Mouse (Mus musculus) embryonic facial prominence, embryonic 11.5 days (tissue): ENCODE results near the gene Vat1l. TPM values are rescaled to one million over a fixed set of nuclear protein-coding genes. Genes with fewer than 3 reads are reported as not detected.

ENCODE experiments used
- ATAC-seq: fragments of 200-750 bp; cut with Nextera tagmentation; replicated peaks from 2 replicates; pipeline ENCODE4 v1.8.0; 2017; ENCODE audit warnings: low read depth; ENCODE audit not compliant: insufficient number of reproducible peaks, low FRiP score, low TSS enrichment
- DNase-seq: peaks from one replicate; pipeline ENCODE4 v3.0.0-alpha.2; 2015; ENCODE audit warnings: low spot score
- H3K27ac ChIP-seq: fragments of 300-500 bp; sonication (generic); replicated peaks from 2 replicates; pipeline ENCODE4 v1.5.1; 2014; ENCODE audit warnings: mild to moderate bottlenecking, low read depth, low read length, control low read depth
- H3K27me3 ChIP-seq: fragments of 300-500 bp; sonication (generic); 2 replicates; pipeline ENCODE4 v1.6.1; 2014; ENCODE audit warnings: mild to moderate bottlenecking, low read length, moderate library complexity, mixed read lengths; ENCODE audit not compliant: control insufficient read depth, insufficient read depth
- H3K36me3 ChIP-seq: fragments of 300-500 bp; sonication (generic); replicated peaks from 2 replicates; pipeline ENCODE4 v1.6.1; 2014; ENCODE audit warnings: low read depth, mild to moderate bottlenecking, low read length, moderate library complexity, mixed read lengths; ENCODE audit not compliant: control insufficient read depth, insufficient read depth
- H3K4me1 ChIP-seq: fragments of 300-500 bp; sonication (generic); 2 replicates; pipeline ENCODE4 v1.6.1; 2014; ENCODE audit warnings: low read length, mixed read lengths; ENCODE audit not compliant: control insufficient read depth, insufficient read depth
- H3K4me2 ChIP-seq: fragments of 300-500 bp; sonication (generic); 2 replicates; pipeline ENCODE4 v1.6.1; 2014; ENCODE audit warnings: low read depth, mild to moderate bottlenecking, control low read depth, low read length, moderate library complexity
- H3K4me3 ChIP-seq: fragments of 300-500 bp; sonication (generic); 2 replicates; pipeline ENCODE4 v1.5.1; 2014; ENCODE audit warnings: low read depth, low read length, control low read depth
- H3K9ac ChIP-seq: fragments of 300-500 bp; sonication (generic); replicated peaks from 2 replicates; pipeline ENCODE4 v1.6.1; 2014; ENCODE audit warnings: mild to moderate bottlenecking, control low read depth, low read length
- H3K9me3 ChIP-seq: fragments of 300-500 bp; sonication (generic); replicated peaks from 2 replicates; pipeline ENCODE4 v1.6.1; 2016; ENCODE audit warnings: mild to moderate bottlenecking, low read length, inconsistent platforms, mixed read lengths; ENCODE audit not compliant: control insufficient read depth
- WGBS: fragments of 180-500 bp; shearing (Covaris S2); extraction: QIAGEN DNeasy Blood & Tissue Kit; methylation state at CpG from one replicate; pipeline ENCODE4 v1.1.7; 2014; 5-methylcytosine and 5-hydroxymethylcytosine counted together
- polyA plus RNA-seq: library from polyadenylated mRNA; unstranded; fragments of >200 nt; fragmentation: Nextera tagmentation; extraction: Ambion mirVana; gene quantifications from 2 replicates; pipeline ENCODE4 v1.2.1, GENCODE M21; 2014

The Vat1l gene
- polyA plus RNA-seq, 1 experiment from 2014 or later = 7.0 TPM

DNA sequence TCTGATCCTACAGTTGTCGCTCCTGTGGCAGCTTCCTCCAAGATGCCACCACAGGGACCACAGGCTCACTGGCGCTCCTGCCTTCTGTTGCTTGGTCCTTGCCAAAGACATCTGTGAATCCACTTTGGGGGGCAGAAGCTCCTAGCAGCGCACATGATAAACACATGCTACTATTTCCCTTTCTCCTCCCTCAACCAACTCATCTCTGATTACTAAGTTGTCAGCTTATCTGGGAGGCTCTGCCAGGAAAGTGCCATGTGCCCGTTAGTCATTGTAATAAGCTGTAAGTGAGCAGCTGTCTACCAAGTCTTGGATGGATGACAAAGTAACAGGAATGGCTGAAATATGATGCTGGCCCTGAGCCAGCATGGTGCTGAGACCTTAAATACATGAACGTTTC lies 100.9 kb downstream of the Vat1l start:
- 73% methylated on average over 5 of the region's 5 CpGs for WGBS
- ATAC-seq = no peak
- no peaks in the 10 kb centered on the region for H3K9me3 ChIP-seq
- H3K4me3 ChIP-seq = no peak overlapping the region
- no peaks in the 10 kb centered on the region for H3K27me3 ChIP-seq
- no peaks in the 10 kb centered on the region for H3K36me3 ChIP-seq
- H3K9ac ChIP-seq = no peak overlapping the region
- H3K4me2 ChIP-seq = no peak overlapping the region
- no peak overlapping the region for H3K27ac ChIP-seq
- no peaks in the 10 kb centered on the region for H3K4me1 ChIP-seq
- DNase-seq = no peak

DNA sequence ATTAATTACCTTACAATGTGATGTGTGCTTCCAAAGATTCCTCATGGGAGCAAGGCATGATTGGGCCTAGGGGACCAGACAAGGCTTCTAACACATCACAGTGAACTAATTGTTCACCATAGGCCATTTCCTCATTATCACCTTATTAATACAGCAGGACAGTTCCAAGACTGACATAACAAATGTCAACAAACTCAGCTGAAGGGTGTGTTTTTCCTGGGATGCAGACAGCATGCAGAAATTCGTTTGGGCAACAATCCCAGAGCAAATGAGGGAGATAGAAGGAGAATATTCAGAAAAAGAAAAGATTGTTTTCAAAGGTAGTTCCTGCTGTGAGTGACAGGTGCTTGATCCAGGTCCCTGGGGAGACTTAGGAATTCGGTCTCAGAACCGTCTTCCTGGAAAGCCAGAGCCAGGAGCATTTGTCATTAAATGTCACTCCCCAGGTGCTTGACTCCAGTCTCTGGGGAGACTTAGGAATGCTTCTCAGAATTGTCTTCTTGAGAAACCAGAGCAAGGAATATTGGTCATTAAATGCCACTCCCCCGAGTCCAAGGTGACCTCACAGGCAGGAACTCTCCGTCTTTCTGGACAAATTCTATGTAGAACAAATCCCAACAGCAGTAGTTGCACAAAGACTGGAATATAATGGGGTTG lies 109.4 kb downstream of the Vat1l start:
- H3K9me3 ChIP-seq = no peaks in the 10 kb centered on the region
- ATAC-seq (no peak), DNase-seq (no peak)
- no peak overlapping the region for H3K4me2 ChIP-seq
- H3K27me3 ChIP-seq = no peaks in the 10 kb centered on the region
- 39% methylated on average over 5 of the region's 5 CpGs for WGBS
- H3K4me3 ChIP-seq = no peak overlapping the region
- no peaks in the 10 kb centered on the region for H3K4me1 ChIP-seq
- H3K27ac ChIP-seq = no peak overlapping the region
- no peaks in the 10 kb centered on the region for H3K36me3 ChIP-seq
- H3K9ac ChIP-seq = no peak overlapping the region

DNA sequence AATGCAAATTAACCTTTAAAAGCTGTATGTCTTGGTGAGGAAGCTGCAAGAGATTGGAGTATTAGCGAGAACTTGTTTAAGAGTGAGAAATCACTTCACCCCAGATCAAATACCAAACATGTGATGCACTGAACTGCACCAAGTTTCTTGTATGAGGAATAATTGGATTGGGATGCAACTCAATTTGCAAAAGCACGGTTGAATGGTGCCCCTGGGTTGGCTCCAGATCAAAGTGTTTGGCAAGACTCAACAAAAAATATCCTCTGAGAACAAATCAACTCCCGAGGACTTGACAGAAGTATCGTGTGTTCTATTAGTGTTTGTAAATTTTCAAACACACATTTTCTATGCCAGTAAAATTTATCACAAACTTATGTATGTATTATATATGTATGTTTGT lies 112.7 kb downstream of the Vat1l start:
- no peak overlapping the region for H3K27ac ChIP-seq
- H3K4me1 ChIP-seq = no peaks in the 10 kb centered on the region
- DNase-seq (no peak), ATAC-seq (no peak)
- H3K9me3 ChIP-seq = no peaks in the 10 kb centered on the region
- no peak overlapping the region for H3K4me2 ChIP-seq
- H3K27me3 ChIP-seq = no peaks in the 10 kb centered on the region
- H3K4me3 ChIP-seq = no peak overlapping the region
- whole genome bisulfite sequencing = 84% methylated on average over 4 of the region's 4 CpGs
- no peaks in the 10 kb centered on the region for H3K36me3 ChIP-seq
- H3K9ac ChIP-seq = no peak overlapping the region

DNA sequence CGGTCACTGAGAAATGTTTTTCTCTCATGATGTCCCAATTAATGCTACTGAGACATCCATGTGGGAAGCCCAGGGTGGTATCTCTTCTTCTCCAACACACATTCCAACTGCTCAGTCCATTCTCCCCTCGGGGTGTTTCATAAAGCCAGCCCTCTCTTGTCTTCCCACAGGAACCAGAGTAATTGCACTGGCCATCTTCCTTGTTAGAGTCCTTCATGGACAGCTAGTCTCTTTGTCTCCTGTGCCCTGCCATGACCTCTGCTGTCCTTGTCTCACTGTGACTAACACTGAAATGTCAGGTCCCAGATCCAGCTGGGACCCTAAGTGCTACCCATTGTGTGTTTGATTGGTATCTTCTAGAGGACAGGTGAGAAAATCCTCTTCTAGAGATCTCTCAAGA lies 116.7 kb downstream of the Vat1l start:
- no peak overlapping the region for H3K9ac ChIP-seq
- DNase-seq (no peak), ATAC-seq (no peak)
- H3K4me1 ChIP-seq = no peaks in the 10 kb centered on the region
- WGBS = 72% methylated on average over 2 of the region's 2 CpGs
- no peaks in the 10 kb centered on the region for H3K36me3 ChIP-seq
- no peaks in the 10 kb centered on the region for H3K9me3 ChIP-seq
- no peak overlapping the region for H3K4me3 ChIP-seq
- H3K27me3 ChIP-seq = no peaks in the 10 kb centered on the region
- H3K27ac ChIP-seq = no peak overlapping the region
- H3K4me2 ChIP-seq = no peak overlapping the region

DNA sequence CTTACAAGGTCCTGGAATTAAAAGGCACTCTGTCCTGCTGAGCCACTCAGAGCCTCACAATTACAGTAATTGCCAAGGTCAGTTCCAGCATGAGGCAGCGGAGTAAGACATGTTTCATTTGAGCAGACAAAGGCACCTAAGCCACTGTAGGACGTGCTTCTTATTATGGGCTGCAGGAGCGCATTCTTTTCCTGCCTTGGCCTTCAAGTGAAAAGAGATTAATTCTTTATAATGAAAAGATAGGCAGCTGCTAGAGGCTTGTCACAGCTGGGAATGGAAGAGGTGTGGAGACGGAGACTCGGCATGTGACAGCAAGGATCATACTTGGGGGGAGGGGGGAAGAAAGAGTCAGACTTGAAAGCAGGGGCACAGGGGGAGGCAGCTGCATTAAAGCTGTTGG lies 126.5 kb downstream of the Vat1l start:
- no peak overlapping the region for H3K4me3 ChIP-seq
- peak; percentile 57; the same call in 1 of the 2 replicates for ATAC-seq
- no peaks in the 10 kb centered on the region for H3K9me3 ChIP-seq
- WGBS = 33% methylated on average over 5 of the region's 5 CpGs
- DNase-seq = peak; percentile 24
- no peaks in the 10 kb centered on the region for H3K27me3 ChIP-seq
- H3K27ac ChIP-seq = no peak overlapping the region; the same call in 1 of the 2 replicates
- no peaks in the 10 kb centered on the region for H3K36me3 ChIP-seq
- H3K9ac ChIP-seq = no peak overlapping the region
- no peak overlapping the region for H3K4me2 ChIP-seq
- peaks cover 5% of the 10 kb centered on the region; the same call in 1 of the 2 replicates for H3K4me1 ChIP-seq

DNA sequence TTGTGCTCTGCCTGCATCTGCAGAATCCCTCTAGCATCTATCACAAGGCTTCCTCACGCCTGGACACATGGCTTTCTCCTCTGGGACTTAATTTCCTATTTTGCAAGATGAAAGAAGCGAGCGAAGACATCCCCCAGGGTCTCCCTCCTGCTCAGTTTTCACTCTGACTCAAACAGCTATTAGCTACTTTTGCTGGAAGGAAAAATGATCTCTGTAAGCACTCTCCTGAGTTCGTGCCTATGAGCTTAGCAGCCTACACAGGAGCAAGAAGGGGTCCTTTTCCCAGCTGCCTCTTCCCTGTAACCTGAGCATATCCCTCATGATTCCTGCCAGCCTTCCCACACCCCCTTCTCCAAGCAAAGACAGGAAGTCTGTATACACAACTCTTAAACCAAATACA lies 127.5 kb downstream of the Vat1l start:
- ATAC-seq (peak; percentile 82), DNase-seq (peak; percentile 63)
- H3K9me3 ChIP-seq = no peaks in the 10 kb centered on the region
- peak overlapping the region; percentile 67; the same call in 1 of the 2 replicates for H3K27ac ChIP-seq
- no peaks in the 10 kb centered on the region for H3K36me3 ChIP-seq
- no peak overlapping the region for H3K4me3 ChIP-seq
- no peak overlapping the region for H3K9ac ChIP-seq
- 17% methylated on average over 4 of the region's 4 CpGs for WGBS
- peaks cover 5% of the 10 kb centered on the region; the same call in 1 of the 2 replicates for H3K4me1 ChIP-seq
- H3K4me2 ChIP-seq = no peak overlapping the region
- no peaks in the 10 kb centered on the region for H3K27me3 ChIP-seq

DNA sequence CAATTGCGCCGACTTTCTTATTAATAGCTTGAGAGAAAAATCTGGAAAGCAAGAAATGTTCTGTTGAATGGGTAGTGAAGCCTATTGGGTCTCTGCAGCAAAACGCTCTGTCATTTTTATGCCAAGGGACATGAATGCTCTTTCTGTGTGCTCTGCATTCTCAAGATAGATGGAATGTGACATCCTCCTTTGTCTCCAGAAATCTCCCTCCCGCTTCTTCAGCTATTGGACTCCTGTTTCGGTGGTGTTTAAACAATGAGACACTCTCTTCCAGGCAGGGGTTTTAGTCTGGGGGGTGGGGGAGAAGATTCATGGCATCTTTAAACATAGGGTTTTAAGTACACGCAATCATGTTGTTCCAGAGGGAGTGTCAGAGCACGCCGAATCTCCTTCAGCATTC lies 130.3 kb downstream of the Vat1l start:
- WGBS = 53% methylated on average over 8 of the region's 8 CpGs
- no peak for DNase-seq
- no peak for ATAC-seq
- H3K27me3 ChIP-seq = no peaks in the 10 kb centered on the region
- H3K9ac ChIP-seq = no peak overlapping the region
- H3K36me3 ChIP-seq = no peaks in the 10 kb centered on the region
- no peak overlapping the region for H3K4me2 ChIP-seq
- H3K9me3 ChIP-seq = no peaks in the 10 kb centered on the region
- no peak overlapping the region for H3K27ac ChIP-seq
- H3K4me1 ChIP-seq = peaks cover 5% of the 10 kb centered on the region; the same call in 1 of the 2 replicates
- no peak overlapping the region for H3K4me3 ChIP-seq

DNA sequence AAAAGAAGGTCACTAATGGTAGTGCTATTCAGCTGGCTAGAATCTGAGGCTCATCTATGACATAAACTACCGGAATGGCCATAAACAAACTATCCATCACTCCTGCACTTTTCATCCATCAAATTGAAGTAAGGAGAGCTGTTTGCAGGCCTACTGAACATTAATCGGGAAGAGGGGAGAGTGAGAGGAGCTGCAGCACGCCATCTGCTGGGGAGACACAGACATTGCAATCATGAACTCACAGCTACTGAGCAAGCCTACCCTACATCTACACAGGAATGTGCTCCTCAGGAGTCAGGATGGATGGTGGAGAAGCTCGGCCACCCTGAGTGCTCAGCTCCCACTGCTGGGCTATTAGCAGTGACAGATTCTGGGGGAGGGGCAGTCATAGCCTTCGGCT lies 136.9 kb downstream of the Vat1l start:
- no peaks in the 10 kb centered on the region for H3K27me3 ChIP-seq
- no peak overlapping the region for H3K4me3 ChIP-seq
- 75% methylated on average over 5 of the region's 5 CpGs for WGBS
- no peak overlapping the region for H3K4me2 ChIP-seq
- no peaks in the 10 kb centered on the region for H3K4me1 ChIP-seq
- H3K27ac ChIP-seq = no peak overlapping the region
- H3K9me3 ChIP-seq = no peaks in the 10 kb centered on the region
- ATAC-seq = no peak
- H3K36me3 ChIP-seq = no peaks in the 10 kb centered on the region
- DNase-seq = no peak
- H3K9ac ChIP-seq = no peak overlapping the region
